Mouse (Mus musculus) hindbrain, embryonic 16.5 days (tissue): ENCODE measurements at regions not wholly inside any gene's neighbourhood (a gene's known extent, or its start where the extent isn't known, plus 50 kb on each side); places are given as distances from the start of the nearest gene placed in this dataset.

Source experiments
- ATAC-seq: fragments of 200-750 bp; cut with Nextera tagmentation; 2 replicates; pipeline ENCODE4 v1.8.0; 2017; ENCODE audit warnings: moderate TSS enrichment, moderate library complexity
- H3K27ac ChIP-seq: fragments of 300-500 bp; sonication (generic); 2 replicates; pipeline ENCODE4 v1.5.1; 2014; ENCODE audit warnings: low read depth, mild to moderate bottlenecking, control low read depth, low read length, moderate library complexity
- H3K27me3 ChIP-seq: fragments of 300-500 bp; sonication (generic); replicated peaks from 2 replicates; pipeline ENCODE4 v1.6.1; 2014; ENCODE audit warnings: low read length; ENCODE audit not compliant: control insufficient read depth, insufficient read depth
- H3K36me3 ChIP-seq: fragments of 300-500 bp; sonication (generic); 2 replicates; pipeline ENCODE4 v1.6.1; 2014; ENCODE audit warnings: mild to moderate bottlenecking, low read length, moderate library complexity, mixed read lengths; ENCODE audit not compliant: control insufficient read depth, insufficient read depth
- H3K4me1 ChIP-seq: fragments of 300-500 bp; sonication (generic); 2 replicates; pipeline ENCODE4 v1.6.1; 2014; ENCODE audit warnings: low read depth, low read length; ENCODE audit not compliant: control insufficient read depth, insufficient read depth
- H3K4me2 ChIP-seq: fragments of 300-500 bp; sonication (generic); 2 replicates; pipeline ENCODE4 v1.6.1; 2014; ENCODE audit warnings: mild to moderate bottlenecking, low read length, control low read depth, moderate library complexity
- H3K4me3 ChIP-seq: fragments of 300-500 bp; sonication (generic); 2 replicates; pipeline ENCODE4 v1.5.1; 2014; ENCODE audit warnings: mild to moderate bottlenecking, low read length, control low read depth, moderate library complexity
- H3K9ac ChIP-seq: fragments of 300-500 bp; sonication (generic); 2 replicates; pipeline ENCODE4 v1.6.1; 2014; ENCODE audit warnings: low read depth, mild to moderate bottlenecking, control low read depth, low read length, moderate library complexity
- H3K9me3 ChIP-seq: fragments of 300-500 bp; sonication (generic); 2 replicates; pipeline ENCODE4 v1.6.1; 2014; ENCODE audit warnings: mild to moderate bottlenecking, low read length, moderate library complexity; ENCODE audit not compliant: control insufficient read depth
- WGBS: fragments of 180-500 bp; shearing (Covaris S2); extraction: QIAGEN DNeasy Blood & Tissue Kit; methylation state at CpG from one replicate; pipeline ENCODE4 v1.1.7; 2014; 5-methylcytosine and 5-hydroxymethylcytosine counted together

DNA sequence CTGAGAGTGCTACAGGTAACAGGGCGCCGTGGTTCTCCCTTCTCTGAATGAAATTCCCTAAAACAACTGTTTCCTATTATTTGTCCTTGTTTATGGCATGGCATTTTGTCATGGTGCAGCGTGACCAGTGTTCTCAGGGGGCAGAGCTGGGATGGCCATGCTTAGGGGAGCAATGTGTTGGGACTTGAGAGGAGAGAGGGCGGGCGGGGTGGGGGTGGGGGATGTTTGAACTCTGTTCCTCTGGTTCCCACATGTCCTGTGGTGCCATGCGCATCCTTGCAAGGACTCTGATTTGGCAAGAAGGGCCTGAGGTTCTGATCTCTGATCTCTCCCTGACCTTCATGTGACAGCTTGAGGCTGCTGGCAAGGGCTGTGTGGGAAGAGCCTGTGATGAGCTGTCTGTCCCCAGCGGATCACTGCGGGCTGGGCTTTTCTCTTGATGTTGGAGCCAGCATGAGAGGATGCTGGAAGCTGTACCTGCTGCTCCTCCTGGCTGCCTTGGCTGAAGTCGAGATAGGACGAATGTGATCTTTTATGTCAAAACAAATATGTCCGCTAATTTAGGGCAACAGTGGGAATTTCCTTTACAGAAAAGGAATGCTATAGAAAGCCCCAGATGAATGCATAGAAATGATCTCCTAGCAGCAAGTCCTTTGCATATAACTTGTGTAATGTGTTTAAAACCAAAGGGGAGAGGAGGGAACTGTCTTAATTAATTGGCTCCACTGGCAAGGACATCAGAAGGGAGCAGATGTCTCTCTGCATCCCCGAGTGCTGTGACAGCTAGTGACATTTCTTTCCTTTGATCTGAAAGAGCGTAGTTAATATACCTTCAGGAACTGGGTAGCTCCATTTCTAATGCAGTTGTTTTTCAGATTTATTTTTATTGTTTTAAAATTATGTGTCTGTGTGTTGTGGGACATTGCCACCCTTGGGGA, 255.2 kb upstream of the Pde3a start:
- Histone ChIP-seq H3K27ac (no peak overlapping the region), H3K9me3 (no peaks in the 10 kb centered on the region), H3K4me2 (no peak overlapping the region), H3K4me1 (peaks cover 4% of the 10 kb centered on the region; the same call in 1 of the 2 replicates), H3K9ac (no peak overlapping the region), H3K4me3 (no peak overlapping the region), H3K36me3 (no peaks in the 10 kb centered on the region), H3K27me3 (no peaks in the 10 kb centered on the region)
- 52% methylated on average over 13 of the region's 13 CpGs for WGBS
- ATAC-seq, result peak; percentile 89

DNA sequence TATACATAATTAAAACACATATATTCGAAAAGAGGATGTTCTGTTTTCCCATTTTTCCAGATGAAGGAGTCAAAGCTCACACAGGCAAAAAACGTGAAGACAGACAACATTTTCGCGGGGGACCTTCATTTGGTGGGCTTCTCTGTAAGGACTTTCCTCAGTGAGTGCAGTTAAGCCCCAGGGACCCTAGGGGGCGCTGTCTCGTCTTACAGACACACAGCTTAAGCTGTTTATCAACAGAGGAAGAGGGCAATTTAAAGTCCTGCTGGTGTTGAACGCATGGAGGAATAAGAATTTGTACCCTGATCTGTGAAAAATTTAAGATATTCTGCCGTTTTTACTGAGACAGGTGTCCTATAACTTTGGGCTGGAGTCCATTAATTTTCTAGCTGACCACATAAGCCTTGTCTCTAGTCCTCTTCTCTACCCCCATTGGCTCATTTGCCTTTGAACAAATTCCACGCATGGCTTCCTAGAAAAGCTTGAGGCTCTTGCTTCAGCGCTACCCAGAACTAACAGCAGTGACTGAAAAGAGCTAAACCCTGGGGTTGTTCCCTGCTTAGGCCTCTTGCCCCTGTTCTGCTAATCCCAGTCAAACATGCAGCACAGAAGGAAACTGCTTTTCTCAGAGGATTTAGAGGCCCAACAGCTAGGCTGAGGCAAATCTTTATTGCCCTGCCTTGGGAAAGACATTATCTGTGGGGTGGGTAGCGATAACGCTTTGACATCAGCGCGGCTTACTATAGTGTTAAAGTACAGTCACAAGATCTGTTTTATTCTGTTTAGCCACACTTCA, 253.5 kb upstream of the Pde3a start:
- Histone ChIP-seq H3K27ac (no peak overlapping the region), H3K4me2 (no peak overlapping the region), H3K4me1 (peaks cover 4% of the 10 kb centered on the region; the same call in 1 of the 2 replicates), H3K9me3 (no peaks in the 10 kb centered on the region), H3K9ac (no peak overlapping the region), H3K36me3 (no peaks in the 10 kb centered on the region), H3K4me3 (no peak overlapping the region), H3K27me3 (no peaks in the 10 kb centered on the region)
- no peak for ATAC-seq
- WGBS, result 73% methylated on average over 14 of the region's 14 CpGs

DNA sequence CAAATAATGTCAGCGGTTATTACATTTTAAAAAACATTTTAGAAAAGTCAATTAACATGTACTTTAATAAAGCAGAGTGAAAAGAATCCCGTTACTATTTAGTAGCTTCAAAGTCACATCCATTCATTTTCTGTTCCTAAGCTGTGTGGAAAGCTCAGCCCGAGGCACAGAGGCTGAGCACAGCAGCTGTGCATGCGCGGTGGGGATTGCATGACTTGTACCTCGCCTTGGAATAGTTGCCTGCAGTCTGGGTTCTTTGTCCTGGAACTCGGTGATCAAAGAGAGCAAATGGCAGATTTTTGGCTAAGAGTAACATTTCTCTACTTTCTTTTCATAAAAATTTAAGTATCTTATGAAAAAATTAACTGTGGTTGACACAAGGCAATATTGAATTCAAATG, 251.0 kb upstream of the Pde3a start:
- Histone ChIP-seq H3K9ac (no peak overlapping the region), H3K4me3 (no peak overlapping the region), H3K27ac (no peak overlapping the region), H3K9me3 (no peaks in the 10 kb centered on the region), H3K4me2 (no peak overlapping the region), H3K4me1 (peaks cover 4% of the 10 kb centered on the region; the same call in 1 of the 2 replicates), H3K36me3 (no peaks in the 10 kb centered on the region), H3K27me3 (no peaks in the 10 kb centered on the region)
- 79% methylated on average over 7 of the region's 7 CpGs for WGBS
- no peak for ATAC-seq

DNA sequence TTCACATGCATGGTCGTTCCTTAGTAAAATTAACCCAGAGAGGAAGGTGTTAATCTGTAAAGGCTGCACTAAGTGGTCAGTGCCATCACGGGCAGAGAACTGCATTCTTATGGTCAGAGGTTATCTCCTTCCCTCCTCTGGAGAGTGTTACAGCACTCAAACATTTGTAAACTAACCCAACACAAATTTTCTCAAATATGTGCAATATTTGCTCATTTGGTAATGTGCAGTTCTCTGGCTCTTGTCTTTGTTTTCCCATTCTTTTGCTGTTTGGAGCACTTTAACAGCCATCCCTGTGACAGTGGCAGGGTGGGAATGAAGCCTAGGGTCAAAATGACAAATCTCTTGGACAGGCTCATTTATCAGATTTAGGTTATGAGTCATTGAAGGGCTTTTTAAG, 248.5 kb upstream of the Pde3a start:
- Histone ChIP-seq H3K4me3 (no peak overlapping the region), H3K9ac (no peak overlapping the region), H3K4me2 (no peak overlapping the region), H3K27ac (no peak overlapping the region), H3K4me1 (no peaks in the 10 kb centered on the region), H3K27me3 (no peaks in the 10 kb centered on the region), H3K36me3 (no peaks in the 10 kb centered on the region), H3K9me3 (no peaks in the 10 kb centered on the region)
- 63% methylated on average over 2 of the region's 2 CpGs for WGBS
- ATAC-seq, result no peak

DNA sequence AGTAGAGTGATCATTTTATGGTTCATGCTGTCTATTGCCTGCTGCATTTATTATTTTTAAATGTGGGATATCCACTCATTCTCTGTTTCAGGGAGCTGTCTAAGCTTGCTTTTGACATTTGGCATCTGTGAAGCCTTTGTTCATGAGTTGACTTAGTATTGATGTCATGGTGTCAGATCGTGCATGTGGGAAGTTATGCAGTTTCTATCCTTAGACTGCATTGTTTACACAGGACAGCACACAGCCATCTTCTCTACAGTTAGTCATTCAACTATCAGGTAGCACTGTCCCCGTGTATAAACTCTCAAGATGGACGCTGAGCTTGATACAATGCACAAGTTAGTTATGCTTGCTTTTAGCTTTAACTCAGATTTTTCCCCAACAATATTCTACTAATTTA, 247.8 kb upstream of the Pde3a start:
- 85% methylated on average over 3 of the region's 3 CpGs for WGBS
- no peak for ATAC-seq

DNA sequence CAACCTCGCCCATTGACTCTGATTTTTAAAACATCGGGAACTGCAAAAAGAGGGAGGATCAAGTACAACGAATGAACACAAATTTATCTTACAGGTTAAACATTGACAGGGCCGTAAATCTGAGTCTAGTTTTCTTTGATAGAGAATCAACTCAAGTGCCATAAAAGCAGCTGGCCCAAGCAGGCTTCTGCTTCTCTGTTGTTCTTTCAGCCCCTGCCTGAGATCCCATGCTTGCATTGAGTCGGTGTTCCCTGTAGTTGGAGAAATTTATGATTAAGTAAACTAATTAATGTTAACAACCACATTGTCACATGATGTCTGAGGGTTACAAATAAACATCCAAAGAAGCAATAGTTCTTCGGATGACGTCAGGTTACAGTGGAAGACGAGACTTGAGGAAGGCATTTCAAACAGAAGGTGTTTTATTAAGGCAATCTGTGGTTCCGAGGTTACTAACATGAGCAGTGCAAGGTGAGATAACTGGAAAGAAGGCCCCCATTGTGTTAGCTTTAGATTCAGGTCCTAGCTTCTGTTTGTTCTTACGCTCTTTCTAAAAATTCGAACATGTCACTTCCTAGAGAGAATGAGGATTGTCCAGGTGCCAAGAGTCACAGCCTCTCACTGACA, 233.9 kb upstream of the Pde3a start:
- Histone ChIP-seq H3K9me3 (no peaks in the 10 kb centered on the region; the same call in 1 of the 2 replicates), H3K36me3 (no peaks in the 10 kb centered on the region), H3K4me1 (no peaks in the 10 kb centered on the region), H3K9ac (no peak overlapping the region), H3K27me3 (no peaks in the 10 kb centered on the region), H3K4me3 (no peak overlapping the region), H3K4me2 (no peak overlapping the region), H3K27ac (no peak overlapping the region)
- WGBS, result 86% methylated on average over 11 of the region's 11 CpGs
- ATAC-seq, result no peak

More for the DNA sequence above, 247.8 kb upstream of the Pde3a start:
- Histone ChIP-seq H3K27me3 (no peaks in the 10 kb centered on the region), H3K36me3 (no peaks in the 10 kb centered on the region), H3K4me2 (no peak overlapping the region), H3K27ac (no peak overlapping the region), H3K9me3 (no peaks in the 10 kb centered on the region), H3K9ac (no peak overlapping the region), H3K4me3 (no peak overlapping the region), H3K4me1 (no peaks in the 10 kb centered on the region)

DNA sequence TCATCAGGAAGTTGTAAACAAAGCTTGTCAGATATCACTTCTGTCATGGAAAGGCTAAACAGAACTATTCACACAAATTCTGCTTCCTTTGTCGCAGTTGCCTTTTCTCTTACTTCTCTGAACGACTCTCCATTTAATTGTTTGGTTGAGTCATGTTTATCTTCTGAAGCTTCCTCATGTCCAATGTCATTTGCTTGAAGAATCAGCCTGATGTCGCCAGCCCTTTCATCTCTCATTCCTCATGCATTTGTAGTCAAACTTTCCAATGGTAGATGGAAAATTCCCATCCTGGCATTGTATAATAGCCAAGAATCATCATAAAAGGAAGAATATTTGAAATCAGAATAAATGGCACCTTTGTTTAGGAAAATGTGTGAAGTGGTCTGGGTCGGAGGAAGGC, 225.6 kb upstream of the Pde3a start:
- no peaks in the 10 kb centered on the region for H3K4me1 ChIP-seq
- no peak for ATAC-seq
- 86% methylated on average over 4 of the region's 4 CpGs for WGBS

DNA sequence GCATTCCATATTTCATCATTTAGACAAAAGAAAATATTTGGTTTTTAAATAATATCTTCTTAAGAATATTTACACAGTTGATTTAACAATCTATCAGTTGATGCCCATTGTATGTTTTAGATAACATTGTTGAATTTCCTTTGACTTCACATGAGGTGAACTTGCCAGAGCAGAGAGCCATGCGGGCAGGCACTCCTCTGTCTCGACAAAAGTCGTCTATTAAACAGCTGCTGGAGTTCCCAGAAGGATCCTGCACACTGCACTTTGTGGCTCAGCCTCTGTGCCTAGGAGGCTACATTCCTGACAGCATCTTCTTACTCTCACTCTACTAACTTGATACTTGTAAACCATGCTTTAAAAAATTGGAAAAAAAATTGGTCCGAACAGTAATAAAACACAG, 221.7 kb upstream of the Pde3a start:
- Histone ChIP-seq H3K4me3 (no peak overlapping the region), H3K9ac (no peak overlapping the region), H3K4me1 (no peaks in the 10 kb centered on the region), H3K27ac (no peak overlapping the region), H3K9me3 (no peaks in the 10 kb centered on the region), H3K4me2 (no peak overlapping the region), H3K27me3 (no peaks in the 10 kb centered on the region), H3K36me3 (no peaks in the 10 kb centered on the region)
- WGBS, result 64% methylated on average over 4 of the region's 4 CpGs
- no peak for ATAC-seq

More for the DNA sequence above, 225.6 kb upstream of the Pde3a start:
- Histone ChIP-seq H3K4me3 (no peak overlapping the region), H3K27ac (no peak overlapping the region), H3K27me3 (no peaks in the 10 kb centered on the region), H3K36me3 (no peaks in the 10 kb centered on the region), H3K4me2 (no peak overlapping the region), H3K9ac (no peak overlapping the region), H3K9me3 (no peaks in the 10 kb centered on the region)

DNA sequence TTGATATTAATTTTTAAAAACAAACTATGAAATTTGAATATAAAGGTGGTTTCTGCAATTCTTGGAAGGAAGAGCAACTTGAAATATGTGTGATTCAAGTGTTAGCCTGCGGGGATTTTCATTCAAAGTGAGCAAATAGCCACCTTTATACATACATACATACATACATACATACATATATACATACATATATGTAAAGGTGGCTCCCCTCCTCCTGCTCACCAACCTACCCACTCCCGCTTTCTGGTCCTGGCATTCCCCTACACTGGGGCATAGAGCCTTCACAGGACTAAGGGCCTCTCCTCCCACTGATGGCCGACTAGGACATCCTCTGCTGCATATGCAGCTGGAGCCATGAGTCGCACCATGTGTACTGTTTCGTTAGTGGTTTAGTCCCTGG, 221.3 kb upstream of the Pde3a start:
- H3K27ac ChIP-seq, result no peak overlapping the region
- H3K27me3 ChIP-seq, result no peaks in the 10 kb centered on the region
- no peak overlapping the region for H3K9ac ChIP-seq
- no peaks in the 10 kb centered on the region for H3K4me1 ChIP-seq
- H3K4me2 ChIP-seq, result no peak overlapping the region
- H3K36me3 ChIP-seq, result no peaks in the 10 kb centered on the region
- no peak overlapping the region for H3K4me3 ChIP-seq
- no peaks in the 10 kb centered on the region for H3K9me3 ChIP-seq
- no peak for ATAC-seq
- 82% methylated on average over 5 of the region's 5 CpGs for WGBS
